Mouse (Mus musculus) bone marrow macrophage, adult 2 months (primary cell): ENCODE results near the gene Gla.

ENCODE experiments used
- CTCF ChIP-seq: IDR thresholded peaks from 2 replicates; pipeline ENCODE4 v1.5.1; 2012; ENCODE audit warnings: low read depth, mild to moderate bottlenecking, low read length, moderate library complexity
- POLR2A ChIP-seq: IDR thresholded peaks from 2 replicates; pipeline ENCODE4 v1.6.1; 2012; ENCODE audit warnings: mild to moderate bottlenecking, low read depth, low read length, borderline replicate concordance

GRCm38 (mm10) chrX:134609472-134609871, 8.5 kb upstream of the Gla start:
- TF ChIP-seq CTCF (no peak), POLR2A (no peak)
